19 mouse cellular contexts compared by ENCODE assay signal in the genomic region with DNA sequence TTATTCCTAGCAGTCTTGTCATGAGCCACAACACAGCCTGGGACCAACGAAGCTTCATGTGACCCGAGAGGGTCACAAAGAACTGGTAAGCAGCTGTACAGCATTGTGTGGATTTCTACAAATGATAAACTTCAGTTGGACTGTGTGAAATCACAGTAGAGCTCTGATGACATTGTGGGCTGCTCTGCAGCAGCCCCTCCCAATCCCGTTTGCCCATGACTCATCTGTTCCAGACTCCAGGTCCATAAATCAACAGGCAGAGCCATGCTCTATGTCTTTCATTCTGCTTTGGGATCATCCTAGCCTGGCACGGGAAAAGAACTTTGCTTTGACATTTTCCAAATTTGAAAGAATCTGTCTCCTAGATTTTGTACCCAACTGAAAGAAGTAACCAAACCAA. TPM values are rescaled to one million over a fixed set of nuclear protein-coding genes. Genes with fewer than 3 reads are reported as not detected.
DNase-seq lines count a peak whose midpoint lies in the region; ATAC-seq and TF ChIP-seq lines count a peak whose summit lies in the region.
"Had no signal": no experiment of that assay in that cellular context is flagged by ENCODE, and none has a peak within 500 bp of the region (broad histone marks: within the 10 kb centered on the region; RNA-seq: fewer than 3 reads in every experiment).

No protein-coding gene starts in this region.

- H3K4me3 ChIP-seq in kidney, adult 2 months (ENCODE audit: insufficient read depth, low read depth, low read length): no peak overlapping the region
- H3K4me3 ChIP-seq in C2C12 (ENCODE audit: insufficient read depth, poor library complexity, severe bottlenecking): no peak overlapping the region
- no peak overlapping the region for H3K4me3 ChIP-seq in stomach, embryonic 15.5 days (replicated peaks)
- H3K4me3 ChIP-seq in forebrain, embryonic 11.5 days (ENCODE audit: low read depth, low read length): no peak overlapping the region
- H3K4me3 ChIP-seq: heart, adult 2 months; heart, embryonic 15.5 days; hindbrain, embryonic 12.5 days; left cerebral cortex, adult 2 months; limb, embryonic 12.5 days had no signal

- H3K9ac ChIP-seq in stomach, embryonic 15.5 days: no peak overlapping the region
- H3K9ac ChIP-seq in forebrain, embryonic 11.5 days (ENCODE audit: low read length): no peak overlapping the region
- H3K9ac ChIP-seq: heart, embryonic 15.5 days; hindbrain, embryonic 12.5 days; limb, embryonic 12.5 days; liver, embryonic 14.5 days had no signal

- ATAC-seq in stomach, embryonic 15.5 days (ENCODE audit: insufficient read depth, low FRiP score, low read depth): no peak
- no peak for ATAC-seq in forebrain, embryonic 11.5 days (replicated peaks; ENCODE audit: low FRiP score)
- ATAC-seq: forebrain, embryonic 16.5 days had no signal

- H3ac ChIP-seq in C2C12 (ENCODE audit: control insufficient read depth, insufficient read length, low read depth): peak overlapping the region; percentile 19

- 38% methylated on average over 4 of the region's 4 CpGs for WGBS in kidney, adult 2 months
- 33% methylated on average over 4 of the region's 4 CpGs for WGBS in stomach, embryonic 15.5 days
- 80% methylated on average over 4 of the region's 4 CpGs for WGBS in forebrain, embryonic 11.5 days

- no peaks in the 10 kb centered on the region for H3K36me3 ChIP-seq in kidney, adult 2 months (ENCODE audit: control insufficient read depth, insufficient read depth, low read length)
- H3K36me3 ChIP-seq in C2C12 (ENCODE audit: control insufficient read depth, insufficient read depth): no peaks in the 10 kb centered on the region
- H3K36me3 ChIP-seq in stomach, embryonic 15.5 days: no peaks in the 10 kb centered on the region
- no peaks in the 10 kb centered on the region for H3K36me3 ChIP-seq in forebrain, embryonic 11.5 days (ENCODE audit: control insufficient read depth, insufficient read depth, low read length)
- H3K36me3 ChIP-seq: heart, embryonic 15.5 days; hindbrain, embryonic 12.5 days; limb, embryonic 12.5 days had no signal

- no peaks in the 10 kb centered on the region for H3K4me1 ChIP-seq in kidney, adult 2 months (ENCODE audit: control insufficient read depth, insufficient read depth, low read length)
- 0 out of 2 replicates have a peak, but pooled peaks cover 5% of the 10 kb centered on the region for H3K4me1 ChIP-seq in stomach, embryonic 15.5 days
- no peaks in the 10 kb centered on the region for H3K4me1 ChIP-seq in forebrain, embryonic 11.5 days (replicated peaks; ENCODE audit: control insufficient read depth, insufficient read depth, low read length)

- no peaks in the 10 kb centered on the region for H3K9me3 ChIP-seq in stomach, embryonic 15.5 days
- H3K9me3 ChIP-seq in forebrain, embryonic 11.5 days (ENCODE audit: control insufficient read depth, low read length): no peaks in the 10 kb centered on the region
- H3K9me3 ChIP-seq: heart, embryonic 15.5 days; hindbrain, embryonic 12.5 days; limb, embryonic 12.5 days had no signal

- TF ChIP-seq POLR2A in kidney, adult 2 months (IDR thresholded peaks at IDR 0.05; ENCODE audit: low read depth, low read length): no peak

- DNase-seq in kidney, adult 2 months: no peak
- DNase-seq in kidney, adult 18-20 months: no peak
- peak; percentile 68 for DNase-seq in adrenal gland, postnatal 10 days
- no peak for DNase-seq in forebrain, embryonic 11.5 days (ENCODE audit: low spot score)
- no peak for DNase-seq in cerebellum, adult 9-10 months
- DNase-seq: cerebellum, postnatal 25 days; right cerebral cortex, adult 18-20 months; thymus, postnatal 14 days had no signal

- no peaks in the 10 kb centered on the region for H3K27me3 ChIP-seq in kidney, adult 2 months (replicated peaks; ENCODE audit: control insufficient read depth, insufficient read depth, low read length)
- H3K27me3 ChIP-seq in C2C12 (ENCODE audit: control insufficient read depth, insufficient read depth, insufficient read length): no peaks in the 10 kb centered on the region
- H3K27me3 ChIP-seq in stomach, embryonic 15.5 days (replicated peaks): no peaks in the 10 kb centered on the region
- H3K27me3 ChIP-seq in forebrain, embryonic 11.5 days (ENCODE audit: control insufficient read depth, insufficient read depth, low read length): no peaks in the 10 kb centered on the region
- H3K27me3 ChIP-seq: heart, embryonic 15.5 days; hindbrain, embryonic 12.5 days had no signal

- TF ChIP-seq CTCF in kidney, adult 2 months (conservative IDR thresholded peaks at IDR 0.05; ENCODE audit: insufficient read depth, insufficient read length, low read depth, low read length): no peak
- no peak for TF ChIP-seq CTCF in C2C12 (IDR thresholded peaks at IDR 0.05; ENCODE audit: control insufficient read depth, insufficient read depth, insufficient read length)

- H3K4me2 ChIP-seq in stomach, embryonic 15.5 days: no peak overlapping the region
- H3K4me2 ChIP-seq in forebrain, embryonic 11.5 days (ENCODE audit: low read depth, low read length, severe bottlenecking): no peak overlapping the region
- H3K4me2 ChIP-seq: heart, embryonic 15.5 days; hindbrain, embryonic 12.5 days; limb, embryonic 12.5 days had no signal

- H3K79me2 ChIP-seq in C2C12 (ENCODE audit: control insufficient read depth, insufficient read depth): no peaks in the 10 kb centered on the region

- no peaks in the 10 kb centered on the region for H3K79me3 ChIP-seq in C2C12 (ENCODE audit: low read depth)

- H3K27ac ChIP-seq in kidney, adult 2 months (ENCODE audit: insufficient read depth, low read depth, low read length): peak overlapping the region; percentile 47; the same call in 1 of the 2 replicates
- 0 out of 2 replicates have a peak overlapping the region, but pooled peaks have one; percentile 3 for H3K27ac ChIP-seq in stomach, embryonic 15.5 days
- no peak overlapping the region for H3K27ac ChIP-seq in forebrain, embryonic 11.5 days (ENCODE audit: low read depth, low read length)
- H3K27ac ChIP-seq: heart, adult 2 months; heart, embryonic 15.5 days; hindbrain, embryonic 12.5 days; kidney, postnatal 0 days; left cerebral cortex, adult 2 months; limb, embryonic 12.5 days; liver, embryonic 14.5 days had no signal

TF ChIP-seq in C2C12, 6 proteins besides CTCF, POLR2A, EP300 and RAD21:
- TF ChIP-seq CEBPB (IDR thresholded peaks at IDR 0.05; ENCODE audit: low read depth) (no peak), USF1 (IDR thresholded peaks at IDR 0.05; ENCODE audit: low read depth) (peak; percentile 54), MYOG (IDR thresholded peaks at IDR 0.05; ENCODE audit: control insufficient read depth, extremely low read depth, insufficient read length) (no peak), MAX (IDR thresholded peaks at IDR 0.05) (no peak), FOSL1 (IDR thresholded peaks at IDR 0.05; ENCODE audit: insufficient read depth, low read length, poor library complexity, severe bottlenecking) (peak; percentile 75)

RNA-seq across cellular contexts. Expression of a gene that starts 4.7 kb away (rescaled TPM):
- polyA plus RNA-seq in kidney, adult 2 months (2012; rRNA removed): 2.2 and 3.2 TPM in 2 replicates
- polyA plus RNA-seq in C2C12 (2012; fragmentation: generic; extraction: Trizol): 5.9 TPM
- total RNA-seq in adrenal gland, postnatal 10 days (2021): 10 to 100 TPM; 19.6 to 25.1 TPM
- polyA plus RNA-seq in stomach, embryonic 15.5 days (2015; fragmentation: Nextera tagmentation; extraction: Ambion mirVana): 14.3 and 15.7 TPM in 2 replicates
- polyA plus RNA-seq in forebrain, embryonic 11.5 days (2014; fragmentation: Nextera tagmentation; extraction: Ambion mirVana): 48.0 and 49.2 TPM in 2 replicates

RNA-seq across cellular contexts. Expression of a gene that starts 20.2 kb away (rescaled TPM):
- 1.6 and 1.7 TPM in 2 replicates for polyA plus RNA-seq in kidney, adult 2 months (2012; rRNA removed)
- 0.83 TPM for polyA plus RNA-seq in C2C12 (2012; fragmentation: generic; extraction: Trizol)
- 1 to 10 TPM; 2.3 to 2.6 TPM for total RNA-seq in adrenal gland, postnatal 10 days (2021)
- polyA plus RNA-seq in stomach, embryonic 15.5 days (2015; fragmentation: Nextera tagmentation; extraction: Ambion mirVana): 2.2 and 2.3 TPM in 2 replicates
- 1.4 and 2.5 TPM in 2 replicates for polyA plus RNA-seq in forebrain, embryonic 11.5 days (2014; fragmentation: Nextera tagmentation; extraction: Ambion mirVana)
- total RNA-seq: megakaryocyte-erythroid progenitor cell, adult 5-6 weeks had no signal
